Mouse (Mus musculus) spleen, adult 2 months (tissue): ENCODE measurements around the gene Ift43.
A peak's percentile ranks its signal among the peaks of the same experiment; 100 is the strongest.

ENCODE experiments used
- CTCF ChIP-seq: fragments of 200-500 bp; IDR thresholded peaks from 2 replicates; pipeline ENCODE4 v1.5.1; 2011; ENCODE audit warnings: mild to moderate bottlenecking, inconsistent platforms; ENCODE audit not compliant: insufficient read depth, insufficient read length, insufficient replicate concordance; ENCODE audit errors: extremely low read depth
- POLR2A ChIP-seq: fragments of 200-500 bp; IDR thresholded peaks from 2 replicates; pipeline ENCODE4 v1.6.1; 2011; ENCODE audit warnings: low read depth, low read length, inconsistent platforms

DNA sequence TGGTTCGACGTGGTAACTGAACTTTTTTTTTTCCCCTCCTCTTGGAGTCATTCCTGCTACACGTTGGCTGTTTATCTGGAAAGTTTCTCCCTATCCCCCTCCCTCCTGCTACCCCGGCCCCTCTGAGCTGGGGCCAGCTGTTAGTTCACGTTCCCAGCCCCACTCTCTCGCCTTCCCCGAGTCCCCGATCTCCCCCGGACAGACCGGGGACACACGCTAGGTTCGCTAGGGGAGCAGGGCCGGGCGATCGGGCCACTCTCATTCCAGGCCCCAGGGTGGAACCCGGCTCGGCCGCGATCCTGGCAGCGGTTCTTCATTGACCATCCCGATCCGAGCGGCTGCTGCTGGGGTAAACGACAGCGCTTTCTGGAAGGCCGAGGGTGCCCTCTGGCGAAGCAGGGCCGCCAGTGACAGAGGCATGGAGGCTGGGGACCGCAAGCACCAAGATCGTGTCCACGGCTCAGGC, 3.1 kb upstream of the Ift43 start:
- TF ChIP-seq POLR2A: no peak
- TF ChIP-seq CTCF: peak; percentile 97
